Mouse (Mus musculus): ENCODE measurements around the gene Eftud2. TPM values are rescaled to one million over a fixed set of nuclear protein-coding genes. Genes with fewer than 3 reads are reported as not detected.

Gene Eftud2
- polyA plus RNA-seq, 1 experiment from 2014 or later: 242 TPM

- DNase-seq: no peak
- H3K9ac ChIP-seq: no peak overlapping the region
- H3K4me3 ChIP-seq (ENCODE audit: low read depth, low read length): no peak overlapping the region
- H3K9me3 ChIP-seq (ENCODE audit: low read depth, low read length): no peaks in the 10 kb centered on the region
- H3K27ac ChIP-seq (ENCODE audit: low read depth): no peak overlapping the region
- H3K4me1 ChIP-seq (ENCODE audit: insufficient read depth): no peaks in the 10 kb centered on the region
- no peak for ATAC-seq (ENCODE audit: insufficient read depth)
- 61% methylated on average over 7 of the region's 7 CpGs for WGBS
- peaks cover 39% of the 10 kb centered on the region for H3K36me3 ChIP-seq (ENCODE audit: insufficient read depth)
- TF ChIP-seq CTCF (IDR thresholded peaks at IDR 0.05; ENCODE audit: low read depth): no peak
- no peak overlapping the region for H3K4me2 ChIP-seq
- H3K27me3 ChIP-seq (ENCODE audit: insufficient read depth, low read length): no peaks in the 10 kb centered on the region
These were observed 22.9 kb upstream of the Eftud2 start for GRCm38 (mm10) chr11:102903654-102904053.

- 74% methylated on average over 5 of the region's 5 CpGs for WGBS
- no peak overlapping the region for H3K9ac ChIP-seq
- H3K4me3 ChIP-seq (ENCODE audit: low read depth, low read length): no peak overlapping the region
- H3K27ac ChIP-seq (ENCODE audit: low read depth): no peak overlapping the region
- no peaks in the 10 kb centered on the region for H3K27me3 ChIP-seq (ENCODE audit: insufficient read depth, low read length)
- H3K4me1 ChIP-seq (ENCODE audit: insufficient read depth): no peaks in the 10 kb centered on the region
- DNase-seq (no peak), ATAC-seq (ENCODE audit: insufficient read depth) (no peak)
- no peak overlapping the region for H3K4me2 ChIP-seq
- no peak for TF ChIP-seq CTCF (IDR thresholded peaks at IDR 0.05; ENCODE audit: low read depth)
- no peaks in the 10 kb centered on the region for H3K9me3 ChIP-seq (ENCODE audit: low read depth, low read length)
- H3K36me3 ChIP-seq (ENCODE audit: insufficient read depth): peaks cover 24% of the 10 kb centered on the region
These were observed 21.3 kb upstream of the Eftud2 start for GRCm38 (mm10) chr11:102902107-102902506.

GRCm38 (mm10) chr11:102901199-102901598 lies 20.4 kb upstream of the Eftud2 start:
- Histone ChIP-seq H3K27me3 (ENCODE audit: insufficient read depth, low read length) (no peaks in the 10 kb centered on the region; the same call in 1 of the 2 replicates), H3K4me1 (ENCODE audit: insufficient read depth) (no peaks in the 10 kb centered on the region), H3K4me3 (ENCODE audit: low read depth, low read length) (no peak overlapping the region), H3K9me3 (ENCODE audit: low read depth, low read length) (no peaks in the 10 kb centered on the region), H3K27ac (ENCODE audit: low read depth) (no peak overlapping the region), H3K4me2 (no peak overlapping the region), H3K36me3 (ENCODE audit: insufficient read depth) (peaks cover 15% of the 10 kb centered on the region), H3K9ac (no peak overlapping the region)
- DNase-seq: no peak
- 44% methylated on average over 4 of the region's 4 CpGs for WGBS
- no peak for TF ChIP-seq CTCF (IDR thresholded peaks at IDR 0.05; ENCODE audit: low read depth)
- ATAC-seq (ENCODE audit: insufficient read depth): peak; percentile 39

- Histone ChIP-seq H3K36me3 (ENCODE audit: insufficient read depth) (peaks cover 11% of the 10 kb centered on the region), H3K27me3 (ENCODE audit: insufficient read depth, low read length) (no peaks in the 10 kb centered on the region; the same call in 1 of the 2 replicates), H3K27ac (ENCODE audit: low read depth) (no peak within 1 kb of the TSS), H3K4me1 (ENCODE audit: insufficient read depth) (no peaks in the 10 kb centered on the region), H3K4me2 (no peak within 1 kb of the TSS), H3K4me3 (ENCODE audit: low read depth, low read length) (no peak within 1 kb of the TSS), H3K9ac (no peak within 1 kb of the TSS), H3K9me3 (ENCODE audit: low read depth, low read length) (no peaks in the 10 kb centered on the region)
- ATAC-seq (ENCODE audit: insufficient read depth) (peak; percentile 46), DNase-seq (peak; percentile 95)
- WGBS: 11% methylated on average over 7 of the region's 7 CpGs
- TF ChIP-seq CTCF (IDR thresholded peaks at IDR 0.05; ENCODE audit: low read depth): peak; percentile 98
These were observed 20.0 kb upstream of the Eftud2 start, which contains the start of gene Gfap for GRCm38 (mm10) chr11:102900763-102901162. Gene Gfap (minus strand): TSS chr11:102900912.

GRCm38 (mm10) chr11:102898408-102898807 lies 17.6 kb upstream of the Eftud2 start:
- Histone ChIP-seq H3K36me3 (ENCODE audit: insufficient read depth) (no peaks in the 10 kb centered on the region), H3K9ac (no peak overlapping the region), H3K4me3 (ENCODE audit: low read depth, low read length) (no peak overlapping the region), H3K4me2 (no peak overlapping the region), H3K27ac (ENCODE audit: low read depth) (no peak overlapping the region), H3K27me3 (ENCODE audit: insufficient read depth, low read length) (peaks cover 11% of the 10 kb centered on the region), H3K9me3 (ENCODE audit: low read depth, low read length) (no peaks in the 10 kb centered on the region), H3K4me1 (ENCODE audit: insufficient read depth) (no peaks in the 10 kb centered on the region)
- ATAC-seq (ENCODE audit: insufficient read depth): no peak
- 73% methylated on average over 9 of the region's 9 CpGs for WGBS
- DNase-seq: no peak
- no peak for TF ChIP-seq CTCF (IDR thresholded peaks at IDR 0.05; ENCODE audit: low read depth)

- 62% methylated on average over 20 of the region's 20 CpGs for WGBS
- H3K4me2 ChIP-seq: no peak overlapping the region
- H3K36me3 ChIP-seq (ENCODE audit: insufficient read depth): no peaks in the 10 kb centered on the region
- no peaks in the 10 kb centered on the region for H3K9me3 ChIP-seq (ENCODE audit: low read depth, low read length)
- peaks cover 20% of the 10 kb centered on the region for H3K27me3 ChIP-seq (ENCODE audit: insufficient read depth, low read length)
- no peak overlapping the region for H3K9ac ChIP-seq
- H3K4me1 ChIP-seq (ENCODE audit: insufficient read depth): no peaks in the 10 kb centered on the region
- ATAC-seq (ENCODE audit: insufficient read depth): no peak
- no peak for TF ChIP-seq CTCF (IDR thresholded peaks at IDR 0.05; ENCODE audit: low read depth)
- DNase-seq: no peak
- H3K4me3 ChIP-seq (ENCODE audit: low read depth, low read length): no peak overlapping the region
- no peak overlapping the region for H3K27ac ChIP-seq (ENCODE audit: low read depth)
These were observed 15.9 kb upstream of the Eftud2 start for GRCm38 (mm10) chr11:102896641-102897040.

- H3K27me3 ChIP-seq (ENCODE audit: insufficient read depth, low read length): peaks cover 20% of the 10 kb centered on the region
- H3K36me3 ChIP-seq (ENCODE audit: insufficient read depth): no peaks in the 10 kb centered on the region
- no peak for DNase-seq
- 0 out of 2 replicates have a peak overlapping the region, but pooled peaks have one; percentile 24 for H3K9ac ChIP-seq
- no peaks in the 10 kb centered on the region for H3K9me3 ChIP-seq (ENCODE audit: low read depth, low read length)
- H3K4me1 ChIP-seq (ENCODE audit: insufficient read depth): no peaks in the 10 kb centered on the region
- no peak for ATAC-seq (ENCODE audit: insufficient read depth)
- WGBS: 32% methylated on average over 9 of the region's 9 CpGs
- H3K27ac ChIP-seq (ENCODE audit: low read depth): no peak overlapping the region
- no peak for TF ChIP-seq CTCF (IDR thresholded peaks at IDR 0.05; ENCODE audit: low read depth)
- H3K4me3 ChIP-seq (ENCODE audit: low read depth, low read length): no peak overlapping the region; the same call in 1 of the 2 replicates
- no peak overlapping the region for H3K4me2 ChIP-seq
These were observed 15.0 kb upstream of the Eftud2 start for GRCm38 (mm10) chr11:102895779-102896178.
